Mouse (Mus musculus): ENCODE data around the gene Wt1. TPM values are rescaled to one million over a fixed set of nuclear protein-coding genes. Genes with fewer than 3 reads are reported as not detected.

Gene Wt1
- 23.4 and 26.1 TPM in 2 replicates for polyA plus RNA-seq (2015; fragmentation: Nextera tagmentation; extraction: Ambion mirVana)

GRCm38 (mm10) chr2:105126279-105126678 lies at the start of gene Wt1:
Gene Wt1, plus strand, starts transcription at chr2:105126529.

DNA sequence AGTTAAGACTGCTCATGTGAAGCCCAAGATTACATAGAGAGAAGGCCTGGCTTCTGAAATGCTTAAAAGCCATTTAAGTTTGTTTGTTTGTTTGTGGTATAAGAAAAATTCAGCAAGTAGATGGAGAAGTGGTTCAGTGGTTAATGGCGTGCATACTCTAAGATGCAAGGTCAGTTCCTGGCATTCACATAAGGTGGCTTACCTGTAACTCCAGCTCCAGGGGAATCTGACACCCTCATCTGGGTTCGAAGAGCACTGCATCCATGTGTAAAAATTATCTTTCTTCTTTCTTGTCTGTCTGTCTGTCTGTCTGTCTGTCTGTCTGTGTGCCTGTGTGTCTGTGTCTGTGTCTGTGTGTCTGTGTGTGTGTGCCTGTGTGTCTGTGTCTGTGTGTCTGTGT lies 34.6 kb upstream of the Wt1 start, which contains the start of gene Gm11060:
Gm11060 (plus strand) TSS at position 301 of the 400 bp plus-strand sequence.

Other genes starting within 250 kb of the Wt1 start
- 391 and 543 TPM in 2 replicates for gene Eif3m, start 109.4 kb upstream of the Wt1 start, polyA plus RNA-seq (2015; fragmentation: Nextera tagmentation; extraction: Ambion mirVana)
- not detected in 2 replicates for gene Gm11060, start 34.5 kb upstream of the Wt1 start, polyA plus RNA-seq (2015; fragmentation: Nextera tagmentation; extraction: Ambion mirVana)
- 0.54 and 0.65 TPM in 2 replicates for gene Them7, start 97.8 kb downstream of the Wt1 start, polyA plus RNA-seq (2015; fragmentation: Nextera tagmentation; extraction: Ambion mirVana)